Mouse (Mus musculus) frontal cortex, postnatal 10 days (tissue): Measurements from ENCODE around the gene Defb18.
"Not testable (repeated sequence)": the region's sequence is repeated elsewhere in the genome, so short reads cannot be mapped to it uniquely, and the experiment has no call there.

Experiments used
- DNase-seq, 2 experiments: peaks; one replicate each; pipeline ENCODE4 v3.0.0; 2022; ENCODE audit warnings: low spot score in 2 of 2, mixed read lengths in 1 of 2

Defb18 gene

DNA sequence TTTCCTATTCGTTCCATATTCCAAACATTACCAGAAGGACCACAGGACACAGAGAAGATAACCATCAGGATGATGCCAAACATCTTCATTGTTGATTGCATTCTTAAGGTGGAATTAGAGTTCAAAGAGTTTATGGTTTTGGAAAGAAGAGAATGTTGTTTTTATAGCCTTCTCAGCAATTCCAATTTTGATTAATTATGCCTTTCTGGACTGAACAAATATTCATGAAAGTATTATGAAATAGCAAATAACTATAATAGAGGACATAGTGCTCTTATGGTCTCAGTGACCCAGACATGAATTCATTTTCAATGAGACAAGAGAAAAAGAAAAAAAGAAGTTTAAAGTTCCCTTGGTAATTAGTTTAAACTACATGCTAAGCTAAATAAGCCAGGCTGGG lies at the start of gene Defb18:
Defb18 (minus strand) TSS at position 101 of the 400 bp plus-strand sequence.
- no peak for DNase-seq

DNA sequence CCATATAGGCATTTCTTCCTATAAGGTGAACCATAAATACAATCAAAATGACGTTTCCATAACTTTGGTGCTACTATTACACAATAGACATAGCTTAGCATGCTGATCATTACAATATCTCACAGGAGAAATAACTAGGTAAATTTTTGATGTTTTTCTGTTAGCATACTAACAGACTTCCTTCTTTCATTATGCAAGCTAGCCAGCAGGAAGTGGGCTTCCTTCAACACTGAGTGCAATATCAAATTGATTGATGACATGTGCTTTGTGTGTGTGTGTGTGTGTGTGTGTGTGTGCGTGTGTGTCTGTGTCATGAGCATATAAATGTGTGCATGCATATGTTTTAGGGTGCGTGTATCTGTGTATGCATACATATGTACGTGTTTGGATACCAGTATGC lies 33.9 kb upstream of the Defb18 start:
- no peak for DNase-seq

DNA sequence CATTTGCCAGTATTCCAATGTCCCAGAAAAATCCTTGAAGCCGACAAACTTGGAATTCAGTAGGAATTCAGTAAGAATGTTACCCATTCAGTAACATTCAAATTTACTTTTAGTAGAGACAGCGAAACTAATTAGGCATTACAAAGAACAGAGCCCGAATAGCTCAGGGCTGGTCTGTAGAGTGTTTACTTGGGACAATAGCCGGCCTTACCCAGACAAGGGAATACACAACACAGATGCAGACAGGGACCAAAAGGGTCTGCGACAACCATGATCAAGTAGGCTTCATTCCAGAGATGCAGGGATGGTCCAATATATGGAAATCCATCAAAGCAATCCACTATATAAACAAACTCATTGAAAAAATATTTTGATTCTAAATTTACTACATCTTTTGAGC lies 31.6 kb upstream of the Defb18 start:
- no peak for DNase-seq

DNA sequence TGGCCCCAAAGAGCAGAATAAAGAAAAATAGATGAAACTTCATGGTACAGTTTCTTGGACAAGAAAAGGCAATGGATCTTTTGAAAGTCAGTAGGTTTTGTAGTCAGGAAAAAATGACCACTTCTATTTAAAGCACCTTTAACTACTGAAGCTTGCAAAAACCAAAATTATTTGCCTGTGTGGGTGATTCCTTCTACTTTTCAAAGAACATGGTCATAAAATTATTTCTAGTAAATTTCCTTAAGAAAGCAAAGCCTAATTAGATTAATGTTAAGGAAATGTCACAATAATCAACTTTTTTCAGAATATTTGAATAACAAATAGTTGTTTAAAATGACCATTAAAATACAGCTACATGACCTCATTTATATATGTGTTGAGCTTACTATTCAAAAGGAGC lies 27.8 kb upstream of the Defb18 start, which contains the start of gene Defb41:
Defb41 (minus strand) TSS at position 101 of the 400 bp plus-strand sequence.
- no peak for DNase-seq

DNA sequence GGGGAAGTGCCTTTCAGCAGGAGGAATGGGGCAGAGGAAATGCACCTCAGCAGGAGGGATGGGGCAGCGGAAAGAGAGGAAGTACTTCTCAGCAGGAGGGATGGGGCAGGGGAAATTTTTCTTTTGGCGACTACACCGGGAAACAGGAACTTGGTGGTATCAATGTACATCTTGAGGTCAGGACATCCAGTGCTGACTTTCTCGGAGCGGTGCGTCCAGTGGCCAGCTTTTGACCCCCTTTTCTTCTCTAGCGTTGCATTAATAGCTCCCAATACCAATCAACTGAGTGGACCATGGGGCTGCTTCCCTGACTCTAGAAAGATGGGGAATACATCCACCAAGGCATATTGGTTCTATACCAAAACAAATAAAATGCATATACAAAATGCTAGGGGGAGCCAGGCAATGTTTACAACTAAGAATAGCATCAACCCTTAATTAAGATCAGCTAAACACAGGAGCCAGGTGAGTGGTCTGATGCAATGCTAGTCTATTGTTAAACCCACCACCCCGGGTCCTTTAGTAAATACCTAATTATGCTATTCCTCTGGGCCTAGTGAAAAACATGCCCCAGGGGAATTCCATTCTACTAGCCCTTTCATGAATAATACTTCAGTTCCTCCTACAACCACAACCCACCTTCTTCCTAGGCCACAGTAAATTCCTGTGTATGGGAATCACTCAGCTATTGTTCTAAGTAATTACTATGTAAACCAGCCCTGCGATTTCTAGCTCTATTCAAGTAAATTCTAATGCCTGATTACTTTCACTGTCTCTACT lies 8.7 kb upstream of the Defb18 start:
- DNase-seq = not testable (repeated sequence)

DNA sequence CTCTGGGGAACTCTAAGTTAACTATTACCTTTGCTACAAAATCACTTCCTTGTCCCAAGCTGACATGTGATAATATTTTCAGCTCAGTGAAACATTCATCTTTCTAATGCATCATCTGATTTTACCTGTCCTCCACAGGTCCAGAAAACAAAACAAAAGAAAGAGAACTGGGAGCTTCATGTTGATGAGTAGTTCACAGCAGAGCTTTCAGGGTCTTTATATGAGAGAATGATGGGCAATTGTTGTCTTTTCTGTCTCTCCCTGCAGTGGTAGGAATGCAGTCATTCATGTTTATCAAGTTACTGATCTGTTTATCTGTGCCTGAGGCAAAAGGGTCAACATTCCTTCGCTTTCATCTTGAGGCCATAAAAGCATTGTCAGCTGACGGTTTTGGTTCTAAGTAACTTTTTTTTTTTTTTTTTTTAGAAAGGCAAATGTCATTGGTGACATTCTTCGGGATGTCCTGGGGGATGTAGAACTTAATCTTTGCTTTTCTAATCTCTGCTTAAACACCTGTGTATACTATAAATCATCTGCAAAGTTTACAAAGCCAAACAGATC lies 13.8 kb downstream of the Defb18 start:
- DNase-seq = no peak

DNA sequence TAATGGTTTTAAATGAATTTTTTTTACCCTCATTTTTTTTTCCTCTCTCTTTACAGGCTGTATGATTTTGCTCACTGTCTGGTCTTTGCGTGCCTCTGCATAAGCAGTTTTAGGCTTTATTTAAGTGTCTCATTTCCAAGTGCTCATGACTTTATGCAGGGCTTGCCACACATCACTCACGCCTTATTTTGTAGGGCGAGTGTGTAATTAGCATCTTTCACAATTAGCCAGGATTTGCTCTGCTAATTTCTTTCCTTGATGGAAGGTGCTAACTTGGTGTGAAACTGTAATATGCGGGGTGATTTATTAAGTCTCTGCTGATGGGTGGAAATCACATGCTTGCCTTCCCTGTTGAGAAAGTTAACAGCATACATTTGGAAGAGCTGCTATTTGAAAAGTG lies 45.5 kb downstream of the Defb18 start:
- DNase-seq = no peak

DNA sequence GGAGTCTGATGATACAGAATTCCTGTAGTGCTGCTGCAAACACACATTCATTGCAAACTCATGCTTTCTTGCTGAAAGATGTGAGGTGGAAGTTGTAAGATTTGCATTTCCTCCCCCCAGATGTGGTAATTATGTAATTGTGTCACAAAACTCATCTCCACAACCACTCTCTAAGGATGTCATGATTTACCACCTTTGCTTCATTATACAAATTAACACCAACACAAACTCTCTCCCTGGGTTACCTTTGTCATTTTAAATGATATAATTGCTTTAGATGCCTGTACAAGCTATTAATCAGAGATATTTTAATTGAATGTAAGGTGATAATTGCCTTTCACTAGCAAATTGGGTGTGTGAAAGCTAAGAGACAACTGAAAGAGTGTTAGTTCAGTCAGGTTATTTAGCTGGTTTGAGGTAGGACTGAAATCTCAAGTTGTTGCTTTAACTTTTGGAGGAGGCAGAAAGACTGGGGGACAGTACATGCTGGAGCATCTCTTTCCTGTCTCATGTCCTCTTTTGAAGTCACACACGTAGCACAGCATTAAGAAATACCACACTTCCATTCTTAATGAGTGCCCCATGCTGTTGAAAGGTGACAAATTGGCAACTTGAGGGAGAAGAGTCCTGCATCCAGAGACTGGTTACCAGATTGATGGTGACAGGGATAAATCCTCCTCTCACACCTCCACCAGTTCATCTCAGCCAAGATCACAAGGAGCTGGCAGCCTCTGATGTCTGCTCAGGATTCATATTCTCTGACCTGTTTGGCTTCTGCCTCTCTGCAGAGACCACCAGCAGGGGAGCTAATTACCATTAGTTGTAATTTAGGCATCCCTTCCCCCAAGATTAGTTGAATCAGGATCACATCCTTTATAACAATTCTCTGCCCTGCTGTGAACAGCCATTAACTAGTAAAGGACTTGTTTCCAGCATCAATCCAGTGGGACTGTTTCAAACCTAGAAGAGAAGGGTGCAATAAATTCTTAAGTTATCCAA lies 46.2 kb downstream of the Defb18 start:
- no peak for DNase-seq
